8 mouse cellular contexts compared by ENCODE assay signal in genomic region chr2:84634934-84635482, GRCm38 (mm10). TPM values are rescaled to one million over a fixed set of nuclear protein-coding genes. Genes with fewer than 3 reads are reported as not detected.
DNase-seq lines count a peak whose midpoint lies in the region; ATAC-seq lines count a peak whose summit lies in the region.

No protein-coding gene starts in this region.

- peak overlapping the region; percentile 6 to 13; a peak in 3 of 4 replicates for H3K4me3 ChIP-seq in heart, embryonic 14.5 days (ENCODE audit: control insufficient read depth in 1 of 2, insufficient read depth in 1 of 2, low read depth in 1 of 2, low read length in 2 of 2)
- no peak overlapping the region for H3K4me3 ChIP-seq in liver, embryonic 15.5 days (replicated peaks)
- peak overlapping the region; percentile 26 for H3K4me3 ChIP-seq in stomach, embryonic 16.5 days (replicated peaks; ENCODE audit: low read length)

- H3K36me3 ChIP-seq in heart, embryonic 14.5 days (ENCODE audit: control insufficient read depth, insufficient read depth, low read length), result no peaks in the 10 kb centered on the region; the same call in 1 of the 2 replicates
- no peaks in the 10 kb centered on the region for H3K36me3 ChIP-seq in liver, embryonic 15.5 days (replicated peaks)
- no peaks in the 10 kb centered on the region for H3K36me3 ChIP-seq in stomach, embryonic 16.5 days (ENCODE audit: control insufficient read depth, insufficient read depth, low read length)

- H3K4me1 ChIP-seq in heart, embryonic 14.5 days (ENCODE audit: control insufficient read depth in 2 of 2, insufficient read depth in 2 of 2, low read length in 2 of 2), result peaks cover 34 to 82% of the 10 kb centered on the region in 2 experiments
- H3K4me1 ChIP-seq in liver, embryonic 15.5 days (replicated peaks), result peaks cover 78% of the 10 kb centered on the region
- peaks cover 60% of the 10 kb centered on the region for H3K4me1 ChIP-seq in stomach, embryonic 16.5 days (ENCODE audit: control insufficient read depth, insufficient read depth, low read length)

- intact Hi-C loops in left cerebral cortex, postnatal 4 days (cut with DNase I), result no loop called here

- 10% methylated on average over 4 of the region's 4 CpGs for WGBS in heart, embryonic 14.5 days
- 45% methylated on average over 4 of the region's 4 CpGs for WGBS in liver, embryonic 15.5 days (ENCODE audit: insufficient replicate concordance)
- 24% methylated on average over 4 of the region's 4 CpGs for WGBS in stomach, embryonic 16.5 days

- H3K9me3 ChIP-seq in heart, embryonic 14.5 days (ENCODE audit: control insufficient read depth, low read length), result no peaks in the 10 kb centered on the region
- no peaks in the 10 kb centered on the region for H3K9me3 ChIP-seq in liver, embryonic 15.5 days (replicated peaks)
- H3K9me3 ChIP-seq in stomach, embryonic 16.5 days (replicated peaks; ENCODE audit: control insufficient read depth, low read length), result no peaks in the 10 kb centered on the region

- no peaks in the 10 kb centered on the region for H3K27me3 ChIP-seq in heart, embryonic 14.5 days (ENCODE audit: control insufficient read depth, insufficient read depth, low read length)
- H3K27me3 ChIP-seq in liver, embryonic 15.5 days, result no peaks in the 10 kb centered on the region
- no peaks in the 10 kb centered on the region for H3K27me3 ChIP-seq in stomach, embryonic 16.5 days (ENCODE audit: control insufficient read depth, insufficient read depth, low read length)

- peak; percentile 91 for DNase-seq in heart, adult 11 months
- no peak for DNase-seq in heart, adult 9 months (ENCODE audit: low spot score in 2 of 2)
- peak; percentile 46 for DNase-seq in NIH3T3 (ENCODE audit: low read depth)
- no peak for DNase-seq in left cerebral cortex, postnatal 4 days
- no peak for DNase-seq in gastrocnemius, postnatal 10 days

- no peak for ATAC-seq in heart, embryonic 14.5 days (ENCODE audit: insufficient number of reproducible peaks, insufficient read depth, low FRiP score, low read depth)
- ATAC-seq in liver, embryonic 15.5 days (ENCODE audit: insufficient read depth), result no peak
- no peak for ATAC-seq in stomach, embryonic 16.5 days (ENCODE audit: insufficient read depth, low FRiP score)

- peak overlapping the region; percentile 60 for H3K4me2 ChIP-seq in heart, embryonic 14.5 days (ENCODE audit: low read length)
- peak overlapping the region; percentile 51 for H3K4me2 ChIP-seq in liver, embryonic 15.5 days
- peak overlapping the region; percentile 53 for H3K4me2 ChIP-seq in stomach, embryonic 16.5 days (ENCODE audit: low read depth, low read length)

- peak overlapping the region; percentile 70 for H3K9ac ChIP-seq in heart, embryonic 14.5 days (ENCODE audit: low read length)
- no peak overlapping the region; the same call in 1 of the 2 replicates for H3K9ac ChIP-seq in liver, embryonic 15.5 days
- peak overlapping the region; percentile 58 for H3K9ac ChIP-seq in stomach, embryonic 16.5 days (ENCODE audit: low read length)

- peak overlapping the region; percentile 89 to 95 for H3K27ac ChIP-seq in heart, embryonic 14.5 days (replicated peaks in 1 of 2; ENCODE audit: control insufficient read depth in 1 of 2, insufficient read depth in 1 of 2, low read depth in 2 of 2, low read length in 2 of 2)
- peak overlapping the region; percentile 76 for H3K27ac ChIP-seq in liver, embryonic 15.5 days (replicated peaks)
- peak overlapping the region; percentile 96 for H3K27ac ChIP-seq in stomach, embryonic 16.5 days (ENCODE audit: low read length)

RNA-seq across cellular contexts. Expression of gene Ctnnd1, which starts 15.6 kb away (rescaled TPM):
- polyA plus RNA-seq in heart, embryonic 14.5 days (2014; fragmentation: Nextera tagmentation; extraction: Ambion mirVana), result 65.2 and 68.5 TPM in 2 replicates
- polyA plus RNA-seq in liver, embryonic 15.5 days (2015; fragmentation: Nextera tagmentation; extraction: Ambion mirVana), result 12.4 and 13.1 TPM in 2 replicates
- polyA plus RNA-seq in stomach, embryonic 16.5 days (2015; fragmentation: Nextera tagmentation; extraction: Ambion mirVana), result 75.7 and 84.4 TPM in 2 replicates
- total RNA-seq in left cerebral cortex, postnatal 4 days (2021), result 10 to 100 TPM; 70.4 to 88.0 TPM
- 10 to 100 TPM; 54.4 to 68.8 TPM for total RNA-seq in gastrocnemius, postnatal 10 days (2021)

RNA-seq across cellular contexts. Expression of gene Btbd18, which starts 23.9 kb away (rescaled TPM):
- polyA plus RNA-seq in heart, embryonic 14.5 days (2014; fragmentation: Nextera tagmentation; extraction: Ambion mirVana), result 0.11 and 0.15 TPM in 2 replicates
- 0.05 TPM in 2 replicates for polyA plus RNA-seq in liver, embryonic 15.5 days (2015; fragmentation: Nextera tagmentation; extraction: Ambion mirVana)
- polyA plus RNA-seq in stomach, embryonic 16.5 days (2015; fragmentation: Nextera tagmentation; extraction: Ambion mirVana), result 0.26 TPM in 2 replicates
- total RNA-seq in left cerebral cortex, postnatal 4 days (2021), result not detected
- under 1 TPM in 1 of 2 experiments, not detected in 1; 0.09 TPM for total RNA-seq in gastrocnemius, postnatal 10 days (2021)

RNA-seq across cellular contexts. Expression of gene Selenoh, which starts 35.6 kb away (rescaled TPM):
- polyA plus RNA-seq in heart, embryonic 14.5 days (2014; fragmentation: Nextera tagmentation; extraction: Ambion mirVana), result 248 and 271 TPM in 2 replicates
- 71.6 and 86.7 TPM in 2 replicates for polyA plus RNA-seq in liver, embryonic 15.5 days (2015; fragmentation: Nextera tagmentation; extraction: Ambion mirVana)
- polyA plus RNA-seq in stomach, embryonic 16.5 days (2015; fragmentation: Nextera tagmentation; extraction: Ambion mirVana), result 184 and 203 TPM in 2 replicates
- 100 to 1,000 TPM in 1 of 2 experiments, 10 to 100 TPM in 1; 96.5 to 104 TPM for total RNA-seq in left cerebral cortex, postnatal 4 days (2021)
- total RNA-seq in gastrocnemius, postnatal 10 days (2021), result 10 to 100 TPM; 25.4 to 26.7 TPM

RNA-seq across cellular contexts. Expression of gene Gm28635, which starts 42.8 kb away (rescaled TPM):
- polyA plus RNA-seq in heart, embryonic 14.5 days (2014; fragmentation: Nextera tagmentation; extraction: Ambion mirVana), result not detected in 2 replicates
- polyA plus RNA-seq in liver, embryonic 15.5 days (2015; fragmentation: Nextera tagmentation; extraction: Ambion mirVana), result not detected in 2 replicates
- polyA plus RNA-seq in stomach, embryonic 16.5 days (2015; fragmentation: Nextera tagmentation; extraction: Ambion mirVana), result not detected in 2 replicates
- 10 to 100 TPM; 11.7 to 13.7 TPM for total RNA-seq in left cerebral cortex, postnatal 4 days (2021)
- total RNA-seq in gastrocnemius, postnatal 10 days (2021), result not detected

RNA-seq across cellular contexts. Expression of gene Med19, which starts 43.2 kb away (rescaled TPM):
- polyA plus RNA-seq in heart, embryonic 14.5 days (2014; fragmentation: Nextera tagmentation; extraction: Ambion mirVana), result 26.6 and 28.2 TPM in 2 replicates
- polyA plus RNA-seq in liver, embryonic 15.5 days (2015; fragmentation: Nextera tagmentation; extraction: Ambion mirVana), result 18.7 and 21.1 TPM in 2 replicates
- 27.2 and 28.3 TPM in 2 replicates for polyA plus RNA-seq in stomach, embryonic 16.5 days (2015; fragmentation: Nextera tagmentation; extraction: Ambion mirVana)
- total RNA-seq in left cerebral cortex, postnatal 4 days (2021), result 10 to 100 TPM; 42.5 to 45.3 TPM
- total RNA-seq in gastrocnemius, postnatal 10 days (2021), result 10 to 100 TPM; 11.0 to 13.6 TPM

Comparison
In these comparisons a context has a peak if more than half of its experiments do, and no peak if none do; other contexts are left out.
1. DNase-seq: peak in heart, adult 11 months (single experiment) and NIH3T3 (single experiment); none in heart, adult 9 months (0 of 2), left cerebral cortex, postnatal 4 days (single experiment) and gastrocnemius, postnatal 10 days (single experiment).
2. Peak in every context shown above with its lines, with median percentiles within 50 percentile points of each other: H3K27ac ChIP-seq and H3K4me2 ChIP-seq.